Mouse (Mus musculus): ENCODE data around the gene Gm10663. TPM values are rescaled to one million over a fixed set of nuclear protein-coding genes. Genes with fewer than 3 reads are reported as not detected.

Gene Gm10663
- polyA plus RNA-seq, 1 experiment, result not detected

DNA sequence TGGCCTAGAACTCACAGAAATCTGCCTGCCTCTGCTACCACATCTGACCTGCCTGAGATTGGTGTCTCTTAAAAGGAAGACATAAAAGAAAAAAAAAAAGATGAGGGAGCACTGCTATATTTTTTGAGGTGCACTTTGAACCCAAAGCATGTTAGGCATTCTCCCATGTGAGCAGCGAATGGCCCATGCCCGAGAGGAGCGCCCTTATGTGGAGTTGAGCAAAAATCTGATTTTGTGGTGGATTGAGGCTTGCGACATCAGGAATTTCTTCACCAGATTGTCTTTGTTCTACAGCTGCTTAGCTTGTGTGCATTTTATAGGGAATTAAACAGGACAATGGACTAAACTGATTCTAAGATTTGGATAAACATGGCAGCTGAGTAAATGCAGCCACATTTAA, 27.6 kb upstream of the Gm10663 start:
- WGBS, result 96% methylated on average over 4 of the region's 4 CpGs
- TF ChIP-seq POLR2A (IDR thresholded peaks at IDR 0.05; ENCODE audit: insufficient read depth, low read depth, low read length) (no peak), CTCF (IDR thresholded peaks at IDR 0.05; ENCODE audit: insufficient read depth, low read depth, low read length) (no peak)

DNA sequence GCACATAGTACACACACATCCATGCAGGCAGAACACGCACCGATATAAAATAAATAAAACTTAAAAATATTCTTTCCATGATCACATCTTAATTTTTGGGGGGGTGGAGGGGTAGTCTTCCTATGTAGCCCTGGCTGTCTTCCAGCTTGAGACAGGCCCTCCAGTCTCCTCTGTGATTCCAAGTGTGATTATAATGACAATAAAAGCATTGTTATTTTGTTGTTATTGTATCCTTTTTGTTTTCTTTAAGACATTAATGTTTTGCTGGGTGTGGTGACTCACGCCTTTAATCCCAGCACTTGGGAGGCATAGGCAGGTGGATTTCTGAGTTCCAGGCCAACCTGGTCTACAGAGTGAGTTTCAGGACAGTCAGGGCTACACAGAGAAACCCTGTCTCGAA, 27.0 kb upstream of the Gm10663 start:
- TF ChIP-seq POLR2A (IDR thresholded peaks at IDR 0.05; ENCODE audit: insufficient read depth, low read depth, low read length), result no peak
- TF ChIP-seq CTCF (IDR thresholded peaks at IDR 0.05; ENCODE audit: insufficient read depth, low read depth, low read length), result no peak
- H3K4me3 ChIP-seq (ENCODE audit: insufficient read depth, low read depth, low read length), result no peak overlapping the region
- no peaks in the 10 kb centered on the region for H3K4me1 ChIP-seq (ENCODE audit: control insufficient read depth, insufficient read depth, low read length)
- H3K27ac ChIP-seq (ENCODE audit: insufficient read depth, low read depth, low read length), result no peak overlapping the region
- 88% methylated on average over 4 of the region's 4 CpGs for WGBS

More for the DNA sequence above, 27.6 kb upstream of the Gm10663 start:
- no peak overlapping the region for H3K27ac ChIP-seq (ENCODE audit: insufficient read depth, low read depth, low read length)
- no peak overlapping the region for H3K4me3 ChIP-seq (ENCODE audit: insufficient read depth, low read depth, low read length)
- H3K4me1 ChIP-seq (ENCODE audit: control insufficient read depth, insufficient read depth, low read length), result no peaks in the 10 kb centered on the region

DNA sequence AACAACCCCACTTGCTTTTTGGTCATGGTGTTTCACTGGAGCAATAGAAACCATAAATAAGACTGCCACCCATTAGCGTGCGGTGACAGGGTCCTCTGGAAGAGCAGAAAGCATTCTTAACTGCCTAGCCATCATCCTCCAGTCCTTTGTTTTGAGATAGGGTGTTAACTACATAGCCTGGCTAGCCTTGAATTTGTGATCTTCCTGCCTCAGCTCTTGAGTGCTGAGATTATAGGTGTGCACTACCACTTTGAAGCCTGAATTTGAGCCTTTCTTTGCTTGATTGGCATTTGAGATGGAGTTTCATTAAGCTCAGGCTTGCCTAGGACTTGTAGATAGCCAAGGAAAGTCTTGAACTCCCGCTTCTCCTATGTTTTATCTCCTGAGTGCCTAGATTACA, 21.3 kb upstream of the Gm10663 start:
- Histone ChIP-seq H3K4me3 (ENCODE audit: insufficient read depth, low read depth, low read length) (no peak overlapping the region), H3K27ac (ENCODE audit: insufficient read depth, low read depth, low read length) (no peak overlapping the region), H3K4me1 (ENCODE audit: control insufficient read depth, insufficient read depth, low read length) (no peaks in the 10 kb centered on the region)
- TF ChIP-seq CTCF (IDR thresholded peaks at IDR 0.05; ENCODE audit: insufficient read depth, low read depth, low read length) (no peak), POLR2A (IDR thresholded peaks at IDR 0.05; ENCODE audit: insufficient read depth, low read depth, low read length) (no peak)
- 96% methylated on average over 3 of the region's 3 CpGs for WGBS

DNA sequence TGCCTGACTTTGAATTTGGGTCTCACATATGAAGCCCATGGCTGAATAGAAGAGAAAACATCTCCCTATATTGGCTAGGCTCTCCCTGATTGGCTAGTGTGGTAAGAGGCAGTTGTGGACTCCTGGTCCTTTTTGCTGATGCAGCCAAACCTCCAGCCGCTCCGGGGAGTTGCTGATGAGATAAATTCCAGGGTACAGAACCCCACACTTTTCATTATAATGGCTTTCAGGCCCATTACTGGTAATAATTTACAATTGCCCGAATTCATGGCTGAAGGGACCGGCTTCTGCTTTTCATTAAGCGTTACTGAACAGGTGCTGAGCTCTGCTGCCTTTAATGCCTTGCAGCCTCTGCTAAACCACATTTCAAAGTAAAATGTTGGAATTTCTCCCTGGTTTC, 20.9 kb upstream of the Gm10663 start:
- TF ChIP-seq CTCF (IDR thresholded peaks at IDR 0.05; ENCODE audit: insufficient read depth, low read depth, low read length), result no peak
- TF ChIP-seq POLR2A (IDR thresholded peaks at IDR 0.05; ENCODE audit: insufficient read depth, low read depth, low read length), result no peak
- no peak overlapping the region for H3K27ac ChIP-seq (ENCODE audit: insufficient read depth, low read depth, low read length)
- WGBS, result 37% methylated on average over 5 of the region's 5 CpGs
- H3K4me3 ChIP-seq (ENCODE audit: insufficient read depth, low read depth, low read length), result no peak overlapping the region
- H3K4me1 ChIP-seq (ENCODE audit: control insufficient read depth, insufficient read depth, low read length), result no peaks in the 10 kb centered on the region

DNA sequence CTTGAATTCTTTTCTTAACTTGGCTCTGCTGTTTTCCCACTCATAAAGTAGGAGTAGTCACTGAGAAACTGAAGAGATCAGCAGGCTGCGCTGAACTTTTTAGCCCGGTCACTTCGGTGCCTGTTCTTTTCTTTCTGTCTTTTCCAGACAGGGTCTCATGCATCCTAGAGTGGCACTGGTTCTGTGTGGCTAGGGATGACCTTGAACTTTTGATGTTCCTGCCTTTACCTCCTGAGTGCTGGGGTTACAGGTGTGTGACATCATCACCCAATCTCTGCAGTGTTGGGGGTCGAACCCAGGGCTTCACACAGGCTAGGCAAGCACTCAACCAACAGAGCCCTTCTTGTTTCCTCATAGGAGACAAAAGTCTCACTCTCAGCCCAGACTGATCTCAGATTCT, 18.1 kb upstream of the Gm10663 start:
- WGBS, result 92% methylated on average over 4 of the region's 4 CpGs
- Histone ChIP-seq H3K4me3 (ENCODE audit: insufficient read depth, low read depth, low read length) (no peak overlapping the region), H3K4me1 (ENCODE audit: control insufficient read depth, insufficient read depth, low read length) (no peaks in the 10 kb centered on the region), H3K27ac (ENCODE audit: insufficient read depth, low read depth, low read length) (no peak overlapping the region)
- TF ChIP-seq POLR2A (IDR thresholded peaks at IDR 0.05; ENCODE audit: insufficient read depth, low read depth, low read length) (no peak), CTCF (IDR thresholded peaks at IDR 0.05; ENCODE audit: insufficient read depth, low read depth, low read length) (no peak)

DNA sequence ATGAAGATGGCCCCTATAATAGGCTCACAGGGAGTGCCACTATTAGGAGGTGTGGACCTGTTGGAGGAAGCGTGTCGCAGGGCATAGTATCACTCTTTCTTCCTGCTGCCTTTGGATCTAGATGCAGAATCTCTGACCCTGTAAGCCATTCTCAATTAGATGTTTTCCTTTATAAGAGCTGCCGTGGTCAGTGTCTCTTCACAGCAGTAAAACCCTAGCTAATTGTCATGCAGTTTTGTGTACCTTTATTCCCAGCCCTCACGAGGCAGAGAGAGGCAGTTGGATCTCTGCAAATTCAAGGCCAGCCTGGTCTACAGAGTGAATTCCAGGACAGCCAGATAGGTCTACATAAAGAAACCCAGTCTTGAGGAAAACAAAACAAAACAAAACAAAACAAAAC, 12.6 kb upstream of the Gm10663 start:
- H3K4me1 ChIP-seq (ENCODE audit: control insufficient read depth, insufficient read depth, low read length), result no peaks in the 10 kb centered on the region
- no peak for TF ChIP-seq CTCF (IDR thresholded peaks at IDR 0.05; ENCODE audit: insufficient read depth, low read depth, low read length)
- TF ChIP-seq POLR2A (IDR thresholded peaks at IDR 0.05; ENCODE audit: insufficient read depth, low read depth, low read length), result no peak
- H3K4me3 ChIP-seq (ENCODE audit: insufficient read depth, low read depth, low read length), result no peak overlapping the region
- H3K27ac ChIP-seq (ENCODE audit: insufficient read depth, low read depth, low read length), result no peak overlapping the region
- 81% methylated on average over 4 of the region's 4 CpGs for WGBS

DNA sequence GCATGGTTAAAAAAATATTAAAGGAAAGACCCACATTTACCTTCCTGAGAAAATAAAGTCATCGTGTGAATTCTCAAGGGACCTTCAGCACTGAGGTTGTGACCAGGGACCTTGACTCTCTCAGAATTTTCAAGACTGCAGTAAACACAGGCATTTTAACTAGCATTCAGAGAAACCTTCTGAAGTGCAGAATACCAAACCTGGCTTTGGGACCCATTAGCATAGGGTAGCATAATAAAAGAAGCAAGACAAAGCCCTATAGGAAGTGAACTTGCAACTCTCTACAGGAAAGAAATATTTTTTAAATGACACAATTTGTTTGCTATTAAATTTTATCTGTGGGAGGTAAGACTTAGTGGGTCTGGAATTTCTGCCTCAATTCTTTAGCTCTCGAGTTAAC, 10.8 kb upstream of the Gm10663 start:
- no peak overlapping the region for H3K27ac ChIP-seq (ENCODE audit: insufficient read depth, low read depth, low read length)
- WGBS, result 54% methylated on average over 2 of the region's 2 CpGs
- TF ChIP-seq POLR2A (IDR thresholded peaks at IDR 0.05; ENCODE audit: insufficient read depth, low read depth, low read length) (no peak), CTCF (IDR thresholded peaks at IDR 0.05; ENCODE audit: insufficient read depth, low read depth, low read length) (no peak)
- H3K4me3 ChIP-seq (ENCODE audit: insufficient read depth, low read depth, low read length), result no peak overlapping the region
- H3K4me1 ChIP-seq (ENCODE audit: control insufficient read depth, insufficient read depth, low read length), result no peaks in the 10 kb centered on the region

DNA sequence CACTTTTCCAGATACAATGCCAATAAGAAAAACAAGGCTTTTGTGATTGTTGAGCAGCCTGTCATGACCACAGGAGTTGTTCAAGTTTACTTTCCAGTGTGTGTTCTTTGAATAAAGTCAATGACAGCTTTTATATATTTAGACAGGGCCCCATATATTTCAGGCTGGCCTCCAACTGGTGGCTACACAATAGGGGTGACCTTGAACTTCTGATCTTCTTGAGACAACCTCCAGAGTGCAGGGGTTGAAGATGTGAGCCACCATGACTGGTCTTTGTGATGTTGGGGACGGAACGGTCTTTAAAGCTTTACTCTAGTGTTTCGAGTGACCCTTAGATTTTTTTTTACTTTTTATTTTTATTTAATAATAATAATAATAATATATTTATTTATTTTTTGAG, 9.2 kb upstream of the Gm10663 start:
- WGBS, result over 99% methylated on average over 3 of the region's 3 CpGs
- no peak overlapping the region for H3K27ac ChIP-seq (ENCODE audit: insufficient read depth, low read depth, low read length)
- no peak overlapping the region for H3K4me3 ChIP-seq (ENCODE audit: insufficient read depth, low read depth, low read length)
- H3K4me1 ChIP-seq (ENCODE audit: control insufficient read depth, insufficient read depth, low read length), result no peaks in the 10 kb centered on the region
- TF ChIP-seq CTCF (IDR thresholded peaks at IDR 0.05; ENCODE audit: insufficient read depth, low read depth, low read length) (no peak), POLR2A (IDR thresholded peaks at IDR 0.05; ENCODE audit: insufficient read depth, low read depth, low read length) (no peak)

DNA sequence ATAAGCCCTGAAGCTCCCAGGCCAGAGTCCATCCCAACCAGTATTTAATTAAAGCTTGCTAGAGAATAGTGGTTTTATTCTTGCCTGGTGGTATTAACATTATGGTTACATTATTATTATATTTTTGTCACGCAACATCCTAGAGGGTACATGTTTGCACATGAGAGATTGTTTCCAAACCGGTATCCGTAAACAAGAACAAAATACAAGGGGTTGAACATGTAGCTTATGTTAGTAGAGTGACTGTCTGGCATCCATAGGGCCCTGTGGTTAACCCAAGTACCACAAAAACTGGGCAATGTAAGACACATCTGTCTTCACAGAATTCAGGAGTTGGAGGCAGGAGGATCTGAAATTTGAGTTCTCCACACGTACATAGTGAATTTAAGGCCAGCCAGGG, 7.8 kb upstream of the Gm10663 start:
- Histone ChIP-seq H3K4me3 (ENCODE audit: insufficient read depth, low read depth, low read length) (no peak overlapping the region), H3K27ac (ENCODE audit: insufficient read depth, low read depth, low read length) (no peak overlapping the region), H3K4me1 (ENCODE audit: control insufficient read depth, insufficient read depth, low read length) (no peaks in the 10 kb centered on the region)
- TF ChIP-seq POLR2A (IDR thresholded peaks at IDR 0.05; ENCODE audit: insufficient read depth, low read depth, low read length) (no peak), CTCF (IDR thresholded peaks at IDR 0.05; ENCODE audit: insufficient read depth, low read depth, low read length) (no peak)
- 96% methylated on average over 4 of the region's 4 CpGs for WGBS
